Comparison of ENCODE assay signal across 8 mouse cellular contexts in genomic region chr1:194578270-194578669, GRCm38 (mm10). TPM values are rescaled to one million over a fixed set of nuclear protein-coding genes. Genes with fewer than 3 reads are reported as not detected.
DNase-seq lines count a peak whose midpoint lies in the region; ATAC-seq and TF ChIP-seq lines count a peak whose summit lies in the region.
"Had no signal": no experiment of that assay in that cellular context is flagged by ENCODE, and none has a peak within 500 bp of the region (broad histone marks: within the 10 kb centered on the region; RNA-seq: fewer than 3 reads in every experiment).

No protein-coding gene starts in this region.

- ATAC-seq in midbrain, postnatal 0 days (ENCODE audit: low FRiP score) = no peak
- no peak for ATAC-seq in midbrain, embryonic 13.5 days
- no peak for ATAC-seq in CD4-positive, CD25-positive, alpha-beta regulatory T cell, adult 4 months

- no peaks in the 10 kb centered on the region for H3K27me3 ChIP-seq in midbrain, postnatal 0 days (ENCODE audit: insufficient read depth, low read length)
- H3K27me3 ChIP-seq in midbrain, embryonic 13.5 days = no peaks in the 10 kb centered on the region

- no peaks in the 10 kb centered on the region for H3K36me3 ChIP-seq in midbrain, postnatal 0 days (ENCODE audit: insufficient read depth, low read length)
- no peaks in the 10 kb centered on the region for H3K36me3 ChIP-seq in midbrain, embryonic 13.5 days

- TF ChIP-seq CTCF in midbrain, postnatal 0 days (IDR thresholded peaks at IDR 0.05) = no peak

- H3K9ac ChIP-seq in midbrain, postnatal 0 days (replicated peaks; ENCODE audit: low read length, poor library complexity, severe bottlenecking) = no peak overlapping the region
- no peak overlapping the region for H3K9ac ChIP-seq in midbrain, embryonic 13.5 days (replicated peaks)

- H3K4me3 ChIP-seq in midbrain, postnatal 0 days (ENCODE audit: low read depth, low read length) = no peak overlapping the region
- H3K4me3 ChIP-seq in midbrain, embryonic 13.5 days (replicated peaks) = no peak overlapping the region

- no peak overlapping the region for H3K4me2 ChIP-seq in midbrain, postnatal 0 days (ENCODE audit: low read depth, low read length, poor library complexity, severe bottlenecking)
- H3K4me2 ChIP-seq in midbrain, embryonic 13.5 days (replicated peaks) = no peak overlapping the region

- DNase-seq in midbrain, postnatal 0 days (ENCODE audit: low spot score) = peak; percentile 87
- DNase-seq in cerebellum, postnatal 25 days = peak; percentile 94
- DNase-seq in left cerebral cortex, adult 11 months (ENCODE audit: low spot score) = peak; percentile 9
- no peak for DNase-seq in urinary bladder, adult 18-20 months (ENCODE audit: low spot score in 2 of 2)
- DNase-seq in kidney, postnatal 10 days = no peak

- no peaks in the 10 kb centered on the region for H3K9me3 ChIP-seq in midbrain, postnatal 0 days (ENCODE audit: low read length)
- no peaks in the 10 kb centered on the region for H3K9me3 ChIP-seq in midbrain, embryonic 13.5 days

- no peak overlapping the region for H3K27ac ChIP-seq in midbrain, postnatal 0 days (ENCODE audit: low read depth, low read length)
- no peak overlapping the region for H3K27ac ChIP-seq in midbrain, embryonic 13.5 days
- H3K27ac ChIP-seq: macrophage had no signal

- 81% methylated on average over 3 of the region's 3 CpGs for WGBS in midbrain, postnatal 0 days
- WGBS in midbrain, embryonic 13.5 days = 88% methylated on average over 3 of the region's 3 CpGs

- H3K4me1 ChIP-seq in midbrain, postnatal 0 days (ENCODE audit: insufficient read depth, low read length) = no peaks in the 10 kb centered on the region
- H3K4me1 ChIP-seq in midbrain, embryonic 13.5 days (replicated peaks) = peaks cover 5% of the 10 kb centered on the region; the same call in 1 of the 2 replicates

RNA-seq across cellular contexts. Expression of gene Plxna2, which starts 39.7 kb away (rescaled TPM):
- 43.6 and 44.3 TPM in 2 replicates for total RNA-seq in midbrain, postnatal 0 days (2014; rRNA removed)
- 8.3 and 9.9 TPM in 2 replicates for polyA plus RNA-seq in midbrain, postnatal 0 days (2015; fragmentation: Nextera tagmentation; extraction: Ambion mirVana)
- 20.4 and 23.3 TPM in 2 replicates for polyA plus RNA-seq in midbrain, embryonic 13.5 days (2015; fragmentation: Nextera tagmentation; extraction: Ambion mirVana)
- not detected for polyA plus RNA-seq in CD4-positive, CD25-positive, alpha-beta regulatory T cell, adult 4 months (2017; shearing (Covaris generic))

Comparison
In these comparisons a context has a peak if more than half of its experiments do, and no peak if none do; other contexts are left out.
1. DNase-seq: peak in midbrain, postnatal 0 days (single experiment), cerebellum, postnatal 25 days (2 of 2) and left cerebral cortex, adult 11 months (single experiment); none in urinary bladder, adult 18-20 months (0 of 2) and kidney, postnatal 10 days (single experiment).